Mouse (Mus musculus) heart, embryonic 15.5 days (tissue): ENCODE results near the gene Prkaa2. TPM values are rescaled to one million over a fixed set of nuclear protein-coding genes. Genes with fewer than 3 reads are reported as not detected.

ENCODE experiments used
- ATAC-seq: fragments of 200-750 bp; cut with Nextera tagmentation; replicated peaks from 2 replicates; pipeline ENCODE4 v1.8.0; 2017; ENCODE audit warnings: low read depth, moderate TSS enrichment; ENCODE audit not compliant: insufficient number of reproducible peaks, insufficient read depth, low FRiP score
- H3K27ac ChIP-seq: fragments of 300-500 bp; sonication (generic); 2 replicates; pipeline ENCODE4 v1.5.1; 2015; ENCODE audit warnings: mild to moderate bottlenecking, inconsistent platforms
- H3K27me3 ChIP-seq: fragments of 300-500 bp; sonication (generic); 2 replicates; pipeline ENCODE4 v1.6.1; 2015; ENCODE audit warnings: inconsistent platforms
- H3K36me3 ChIP-seq: fragments of 300-500 bp; sonication (generic); 2 replicates; pipeline ENCODE4 v1.6.1; 2015; ENCODE audit warnings: mild to moderate bottlenecking, inconsistent platforms
- H3K4me1 ChIP-seq: fragments of 300-500 bp; sonication (generic); replicated peaks from 2 replicates; pipeline ENCODE4 v1.6.1; 2015; ENCODE audit warnings: inconsistent platforms
- H3K4me2 ChIP-seq: fragments of 300-500 bp; sonication (generic); 2 replicates; pipeline ENCODE4 v1.6.1; 2015; ENCODE audit warnings: inconsistent platforms, mild to moderate bottlenecking, moderate library complexity
- H3K4me3 ChIP-seq: fragments of 300-500 bp; sonication (generic); 2 replicates; pipeline ENCODE4 v1.5.1; 2015; ENCODE audit warnings: mild to moderate bottlenecking, inconsistent platforms
- H3K9ac ChIP-seq: fragments of 300-500 bp; sonication (generic); 2 replicates; pipeline ENCODE4 v1.6.1; 2015; ENCODE audit warnings: mild to moderate bottlenecking, inconsistent platforms
- H3K9me3 ChIP-seq: fragments of 300-500 bp; sonication (generic); replicated peaks from 2 replicates; pipeline ENCODE4 v1.6.1; 2016; ENCODE audit warnings: inconsistent platforms
- WGBS: fragments of 180-500 bp; shearing (Covaris S2); methylation state at CpG from one replicate; pipeline ENCODE4 v1.1.7; 2015; ENCODE audit warnings: mixed read lengths; 5-methylcytosine and 5-hydroxymethylcytosine counted together
- polyA plus RNA-seq: library from polyadenylated mRNA; unstranded; fragments of >200 nt; fragmentation: Nextera tagmentation; extraction: Ambion mirVana; gene quantifications from 2 replicates; pipeline ENCODE4 v1.2.1, GENCODE M21; 2015

Prkaa2 gene
- polyA plus RNA-seq, 1 experiment from 2014 or later, result 46.6 TPM

DNA sequence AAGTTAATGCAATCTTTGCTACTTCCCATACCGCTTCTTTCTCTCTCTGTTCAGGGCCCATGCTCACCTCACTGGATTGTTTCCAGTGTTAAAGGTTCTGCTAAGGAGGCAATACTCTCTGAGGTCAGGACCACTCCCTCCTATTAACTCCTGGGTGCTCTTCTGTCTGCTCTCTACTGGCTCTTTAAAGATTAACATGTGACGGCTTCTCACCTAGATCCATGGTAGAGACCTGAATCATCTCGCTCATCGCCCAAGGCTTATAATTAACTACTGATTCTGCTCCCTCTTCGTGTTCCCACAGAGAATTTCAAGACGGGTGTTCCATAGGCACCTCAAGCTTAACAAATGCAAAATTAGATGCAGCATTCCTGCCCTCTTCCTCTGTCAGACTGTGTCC lies 33.5 kb downstream of the Prkaa2 start:
- Histone ChIP-seq H3K36me3 (no peaks in the 10 kb centered on the region), H3K27me3 (no peaks in the 10 kb centered on the region), H3K4me1 (peaks cover 18% of the 10 kb centered on the region), H3K9me3 (no peaks in the 10 kb centered on the region), H3K4me3 (no peak overlapping the region), H3K27ac (no peak overlapping the region), H3K9ac (no peak overlapping the region), H3K4me2 (no peak overlapping the region)
- ATAC-seq, result no peak
- 81% methylated on average over 6 of the region's 6 CpGs for whole genome bisulfite sequencing

DNA sequence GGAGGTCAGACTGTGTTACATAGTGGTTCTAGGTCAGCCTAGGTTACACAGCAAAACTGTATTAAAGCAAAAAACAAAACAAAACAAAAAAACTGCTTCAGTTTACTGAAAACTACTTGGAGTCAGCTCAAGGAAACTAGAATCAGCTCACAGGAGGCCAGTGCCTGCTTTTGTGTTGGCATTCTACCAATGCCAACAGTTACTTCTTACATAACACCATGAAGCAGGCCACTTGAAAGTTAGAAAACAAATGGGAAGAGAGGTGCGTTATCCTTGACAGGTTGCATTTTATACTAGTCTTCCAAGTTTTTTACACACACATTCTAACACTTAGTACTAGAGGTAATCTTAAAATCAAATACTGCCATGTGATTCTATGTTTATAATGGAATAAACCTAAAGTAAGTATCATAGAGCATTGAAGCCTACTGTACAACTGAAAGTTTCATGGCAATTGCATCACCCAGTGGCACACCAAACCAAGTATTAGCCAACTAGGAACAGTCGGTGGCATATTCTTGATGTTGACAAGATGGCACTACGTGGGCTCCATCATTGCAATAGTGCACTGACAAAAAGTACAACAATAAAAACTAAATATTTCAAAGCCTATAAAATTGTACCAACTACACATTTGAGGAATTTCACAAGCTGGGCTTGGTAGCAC lies 37.8 kb downstream of the Prkaa2 start:
- no peaks in the 10 kb centered on the region for H3K27me3 ChIP-seq
- WGBS, result 83% methylated on average over 3 of the region's 3 CpGs
- peaks cover 7% of the 10 kb centered on the region; the same call in 1 of the 2 replicates for H3K4me1 ChIP-seq
- no peaks in the 10 kb centered on the region for H3K9me3 ChIP-seq
- no peak overlapping the region for H3K4me3 ChIP-seq
- H3K4me2 ChIP-seq, result no peak overlapping the region
- no peaks in the 10 kb centered on the region for H3K36me3 ChIP-seq
- no peak overlapping the region for H3K9ac ChIP-seq
- H3K27ac ChIP-seq, result peak overlapping the region; percentile 38; the same call in 1 of the 2 replicates
- ATAC-seq, result no peak

DNA sequence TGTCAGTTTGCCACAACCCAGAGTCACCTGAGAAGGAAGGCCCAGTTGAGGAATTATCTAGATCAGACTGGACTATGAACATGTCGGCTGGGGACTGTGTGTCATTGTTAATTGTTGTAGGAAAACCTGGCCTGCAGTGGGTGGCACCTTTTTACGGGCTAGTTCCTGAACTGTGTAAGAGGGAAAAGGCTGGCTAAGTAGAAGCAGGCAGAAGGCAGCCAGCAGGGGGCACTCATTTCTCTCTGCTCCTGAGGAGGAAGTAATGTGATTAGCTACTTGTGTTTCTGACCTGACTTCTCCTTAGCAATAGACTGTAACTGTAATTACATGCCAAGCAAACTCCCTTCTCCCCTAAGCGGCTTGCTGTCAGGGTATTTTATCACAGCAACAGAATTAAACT lies 38.7 kb downstream of the Prkaa2 start:
- no peak; the same call in 1 of the 2 replicates for ATAC-seq
- Histone ChIP-seq H3K27ac (peak overlapping the region; percentile 38), H3K9me3 (no peaks in the 10 kb centered on the region), H3K27me3 (no peaks in the 10 kb centered on the region), H3K4me1 (peaks cover 7% of the 10 kb centered on the region; the same call in 1 of the 2 replicates), H3K4me3 (no peak overlapping the region), H3K36me3 (no peaks in the 10 kb centered on the region), H3K9ac (no peak overlapping the region), H3K4me2 (no peak overlapping the region)
- WGBS, result 28% methylated on average over 3 of the region's 3 CpGs

DNA sequence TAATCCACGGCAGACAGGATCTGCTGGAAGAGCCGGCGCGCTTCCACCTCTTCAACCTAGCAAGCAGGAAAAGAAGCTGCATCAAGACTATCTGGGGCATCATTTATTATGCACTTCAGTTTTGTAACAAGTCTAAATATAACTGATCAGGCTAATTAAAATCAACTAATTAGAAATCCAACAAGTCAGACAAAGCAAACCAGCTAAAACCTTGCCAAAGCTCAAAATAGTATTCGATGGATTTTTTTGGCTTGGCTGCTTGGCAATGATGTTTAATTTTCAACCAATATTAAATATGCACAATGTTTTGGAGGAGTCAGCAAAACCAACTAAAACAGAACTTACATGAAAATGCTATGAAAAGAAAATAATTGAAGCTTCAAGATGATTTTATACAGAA lies 58.4 kb downstream of the Prkaa2 start:
- Histone ChIP-seq H3K27me3 (no peaks in the 10 kb centered on the region), H3K9me3 (no peaks in the 10 kb centered on the region), H3K27ac (no peak overlapping the region), H3K4me3 (no peak overlapping the region), H3K9ac (no peak overlapping the region), H3K4me1 (peaks cover 2% of the 10 kb centered on the region), H3K4me2 (no peak overlapping the region), H3K36me3 (no peaks in the 10 kb centered on the region)
- ATAC-seq, result no peak
- 91% methylated on average over 5 of the region's 5 CpGs for WGBS

DNA sequence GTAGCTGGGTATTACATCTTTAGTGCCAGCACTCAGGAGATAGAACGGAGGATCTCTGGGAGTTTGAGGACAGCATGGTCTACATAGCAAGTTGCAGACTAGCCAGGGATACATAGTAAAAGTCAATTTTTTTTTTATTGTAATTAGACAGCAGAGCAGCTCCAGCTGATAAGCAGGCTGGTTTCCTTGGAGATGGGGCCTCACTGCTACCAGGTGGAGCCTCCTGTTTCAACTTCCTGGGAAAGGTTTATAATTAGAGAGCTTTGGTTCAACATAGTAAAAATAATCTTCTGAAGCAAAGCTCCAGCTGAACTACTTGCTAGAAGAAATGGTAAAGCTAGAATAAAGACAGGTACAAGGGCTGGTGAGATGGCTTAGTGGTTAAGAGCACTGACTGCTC lies 59.6 kb downstream of the Prkaa2 start:
- H3K4me1 ChIP-seq, result peaks cover 13% of the 10 kb centered on the region
- no peaks in the 10 kb centered on the region for H3K27me3 ChIP-seq
- WGBS, result 79% methylated on average over 1 of the region's 1 CpGs
- peaks cover 4% of the 10 kb centered on the region; the same call in 1 of the 2 replicates for H3K36me3 ChIP-seq
- no peak overlapping the region for H3K4me2 ChIP-seq
- no peaks in the 10 kb centered on the region for H3K9me3 ChIP-seq
- ATAC-seq, result no peak
- H3K9ac ChIP-seq, result no peak overlapping the region
- no peak overlapping the region for H3K27ac ChIP-seq
- no peak overlapping the region for H3K4me3 ChIP-seq

DNA sequence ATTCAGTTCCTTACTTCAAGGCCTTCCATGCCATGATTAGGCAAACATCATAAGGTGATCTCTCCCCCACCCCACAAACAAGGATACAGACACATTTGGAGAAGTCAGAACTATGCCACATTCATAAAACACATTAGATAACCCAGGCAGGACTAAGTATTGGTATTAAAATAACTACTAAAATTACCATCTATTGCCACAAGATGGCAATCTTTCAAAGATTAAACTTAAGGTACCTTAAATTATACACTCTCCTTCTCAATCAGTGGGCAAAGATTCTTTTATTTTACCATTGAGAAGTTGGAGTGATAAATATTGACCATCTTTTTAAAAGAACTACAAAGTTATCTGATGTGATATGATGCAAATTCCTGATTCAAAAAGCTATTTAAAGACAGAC lies 75.4 kb downstream of the Prkaa2 start:
- Histone ChIP-seq H3K9ac (no peak overlapping the region), H3K4me1 (peaks cover 5% of the 10 kb centered on the region), H3K4me2 (no peak overlapping the region), H3K27me3 (no peaks in the 10 kb centered on the region), H3K9me3 (no peaks in the 10 kb centered on the region), H3K4me3 (no peak overlapping the region), H3K27ac (no peak overlapping the region), H3K36me3 (peaks cover 12% of the 10 kb centered on the region; the same call in 1 of the 2 replicates)
- ATAC-seq, result no peak

DNA sequence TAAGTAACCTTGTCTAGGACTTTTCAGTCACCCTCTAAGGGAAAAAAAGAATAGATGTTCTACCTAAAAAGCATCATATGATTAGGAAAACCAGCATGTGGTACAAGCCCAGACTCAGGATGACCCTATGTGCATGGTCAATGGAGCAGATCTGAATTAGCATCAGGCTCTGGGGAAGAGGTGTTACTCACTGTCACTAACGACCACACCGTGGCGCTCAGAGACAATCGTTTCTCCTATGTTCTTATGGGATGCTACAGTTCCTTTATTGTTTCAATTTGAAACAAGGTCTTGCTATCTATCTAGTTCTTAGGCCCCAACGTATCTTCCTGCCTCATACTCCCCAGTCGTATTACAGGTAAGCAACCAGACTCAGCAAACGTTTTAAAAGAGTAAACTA lies 76.5 kb downstream of the Prkaa2 start:
- Histone ChIP-seq H3K4me2 (no peak overlapping the region), H3K27ac (no peak overlapping the region), H3K9me3 (no peaks in the 10 kb centered on the region), H3K4me1 (peaks cover 5% of the 10 kb centered on the region), H3K9ac (no peak overlapping the region), H3K36me3 (peaks cover 7% of the 10 kb centered on the region; the same call in 1 of the 2 replicates), H3K27me3 (no peaks in the 10 kb centered on the region), H3K4me3 (no peak overlapping the region)
- 47% methylated on average over 7 of the region's 7 CpGs for WGBS
- no peak for ATAC-seq

DNA sequence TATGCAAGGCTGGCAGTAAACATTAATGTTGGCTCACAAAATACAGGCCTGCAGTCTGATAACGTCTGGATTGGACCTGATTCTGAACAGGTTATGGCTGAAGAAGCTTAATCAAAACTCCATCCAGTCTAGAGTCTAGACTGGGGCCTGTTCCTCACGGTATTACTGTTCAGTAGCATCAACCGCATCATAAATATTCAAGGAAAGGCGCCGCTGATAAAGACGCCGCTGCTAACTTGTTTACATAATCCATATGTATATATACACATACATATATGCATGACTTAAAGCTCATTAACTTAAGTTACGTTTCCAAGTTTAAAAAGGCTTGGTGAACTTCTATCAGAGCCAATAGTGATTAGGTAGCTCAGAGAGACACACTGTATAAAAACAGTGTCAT lies 78.6 kb downstream of the Prkaa2 start:
- Histone ChIP-seq H3K27ac (no peak overlapping the region), H3K36me3 (peaks cover 5% of the 10 kb centered on the region; the same call in 1 of the 2 replicates), H3K9ac (no peak overlapping the region), H3K27me3 (no peaks in the 10 kb centered on the region), H3K4me3 (no peak overlapping the region), H3K4me2 (no peak overlapping the region), H3K9me3 (no peaks in the 10 kb centered on the region), H3K4me1 (peaks cover 2% of the 10 kb centered on the region)
- 77% methylated on average over 8 of the region's 8 CpGs for WGBS
- ATAC-seq, result no peak

DNA sequence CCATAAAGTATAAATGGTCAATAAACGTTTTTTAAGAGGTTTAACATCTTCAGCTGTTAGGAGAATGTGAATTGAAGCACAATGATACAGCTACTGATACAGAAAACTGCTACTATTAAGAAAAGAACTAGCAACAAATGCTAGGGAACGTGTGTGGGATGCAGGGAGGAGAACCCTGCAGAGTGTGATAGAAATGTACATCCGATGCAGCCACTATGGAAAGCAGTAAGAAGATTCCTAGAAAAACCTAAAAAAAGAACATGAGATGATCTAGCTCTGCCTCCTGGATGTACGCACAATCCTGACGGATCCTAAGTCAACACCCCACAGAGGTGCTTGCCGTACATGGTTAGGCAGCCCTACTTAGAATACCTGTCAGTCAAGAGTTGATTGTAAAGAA lies 82.4 kb downstream of the Prkaa2 start:
- Histone ChIP-seq H3K4me3 (no peak overlapping the region), H3K27ac (no peak overlapping the region), H3K9me3 (no peaks in the 10 kb centered on the region), H3K27me3 (no peaks in the 10 kb centered on the region), H3K4me2 (no peak overlapping the region), H3K36me3 (peaks cover 3% of the 10 kb centered on the region; the same call in 1 of the 2 replicates), H3K4me1 (no peaks in the 10 kb centered on the region), H3K9ac (no peak overlapping the region)
- ATAC-seq, result no peak
- WGBS, result 78% methylated on average over 6 of the region's 6 CpGs

DNA sequence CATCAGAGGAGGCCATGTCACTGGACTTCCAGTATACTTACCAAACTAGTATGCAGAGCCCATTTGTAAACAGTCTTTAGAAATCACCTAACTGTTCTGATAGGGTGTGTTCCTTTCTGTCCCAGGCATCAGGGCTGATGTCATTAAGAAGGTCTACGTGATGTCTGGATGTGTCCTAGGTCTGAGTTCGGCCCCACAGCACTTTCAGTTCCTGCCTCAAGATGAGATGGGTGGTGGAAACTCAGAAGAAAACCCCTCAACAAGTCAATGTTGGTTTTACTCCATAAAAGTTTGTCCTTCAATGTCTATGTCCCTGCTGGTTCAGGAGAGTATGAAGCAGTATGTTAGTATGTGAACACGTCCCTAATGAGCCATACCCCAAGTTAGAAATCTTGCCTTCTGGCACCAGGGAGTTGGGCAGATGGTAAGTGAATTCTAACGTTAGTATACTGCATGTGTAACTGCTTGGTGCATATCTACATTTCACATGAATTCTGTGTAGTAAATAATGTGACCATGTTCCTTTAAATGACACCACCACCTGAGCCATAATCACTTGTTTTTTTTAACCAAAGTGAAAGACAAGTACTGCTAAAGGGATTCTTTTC lies 93.6 kb downstream of the Prkaa2 start:
- Histone ChIP-seq H3K9me3 (no peaks in the 10 kb centered on the region), H3K4me3 (no peak overlapping the region), H3K36me3 (peaks cover 10% of the 10 kb centered on the region; the same call in 1 of the 2 replicates), H3K4me1 (no peaks in the 10 kb centered on the region), H3K4me2 (no peak overlapping the region), H3K9ac (no peak overlapping the region), H3K27ac (no peak overlapping the region), H3K27me3 (no peaks in the 10 kb centered on the region)
- ATAC-seq, result no peak
- 80% methylated on average over 4 of the region's 4 CpGs for WGBS

DNA sequence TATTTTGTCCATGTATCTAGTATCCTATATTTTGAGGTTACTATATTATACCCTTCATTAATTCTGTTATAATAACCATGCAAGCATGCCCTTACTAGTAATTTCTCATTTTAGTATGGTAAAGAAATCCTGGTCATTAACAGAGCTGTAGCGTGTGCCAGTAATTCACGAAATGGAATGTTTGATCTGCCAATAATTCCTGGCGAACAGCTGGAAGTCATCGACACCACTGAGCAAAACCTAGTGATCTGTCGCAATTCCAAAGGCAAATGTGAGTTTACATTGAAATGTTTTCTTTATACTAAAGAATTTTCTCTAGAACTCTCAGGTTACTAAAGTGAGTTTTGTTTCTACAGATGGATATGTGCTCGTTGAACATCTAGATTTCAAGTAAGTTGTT lies 94.2 kb downstream of the Prkaa2 start:
- Histone ChIP-seq H3K4me3 (no peak overlapping the region), H3K27ac (no peak overlapping the region), H3K36me3 (peaks cover 10% of the 10 kb centered on the region; the same call in 1 of the 2 replicates), H3K4me1 (no peaks in the 10 kb centered on the region), H3K9ac (no peak overlapping the region), H3K4me2 (no peak overlapping the region), H3K27me3 (no peaks in the 10 kb centered on the region), H3K9me3 (no peaks in the 10 kb centered on the region)
- WGBS, result 80% methylated on average over 6 of the region's 6 CpGs
- no peak for ATAC-seq

DNA sequence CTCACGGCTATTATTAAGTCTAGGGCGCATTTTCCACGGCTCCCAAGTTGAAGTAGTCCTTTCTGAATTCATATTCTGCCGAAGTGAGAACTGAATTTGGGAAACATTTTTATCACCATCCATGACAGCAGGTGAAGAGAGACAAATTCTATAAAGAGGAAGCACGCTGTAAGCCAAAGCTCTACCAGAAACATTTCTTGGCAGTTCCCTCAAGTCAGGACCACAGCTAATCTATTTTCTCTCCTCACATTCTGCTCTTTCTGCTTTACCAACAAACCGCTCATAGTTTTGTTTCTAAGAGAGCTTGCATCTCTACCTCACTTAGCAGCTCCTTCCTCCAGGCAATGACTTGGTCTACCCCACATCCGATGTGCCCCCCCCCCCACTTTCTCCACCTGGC lies 96.0 kb downstream of the Prkaa2 start:
- Histone ChIP-seq H3K4me1 (no peaks in the 10 kb centered on the region), H3K4me2 (no peak overlapping the region), H3K27me3 (no peaks in the 10 kb centered on the region), H3K9me3 (no peaks in the 10 kb centered on the region), H3K9ac (no peak overlapping the region), H3K27ac (no peak overlapping the region), H3K4me3 (no peak overlapping the region), H3K36me3 (peaks cover 6% of the 10 kb centered on the region; the same call in 1 of the 2 replicates)
- WGBS, result 81% methylated on average over 7 of the region's 7 CpGs
- no peak for ATAC-seq
